Mouse (Mus musculus) thymus, adult 2 months (tissue): ENCODE data around the gene Mgll.

Source experiments
- CTCF ChIP-seq: fragments of 200-500 bp; IDR thresholded peaks from 2 replicates; pipeline ENCODE4 v1.5.1; 2012; ENCODE audit warnings: mild to moderate bottlenecking, control low read depth, low read length, moderate library complexity, borderline replicate concordance; ENCODE audit not compliant: control insufficient read depth, poor library complexity, insufficient read depth; ENCODE audit errors: extremely low read depth
- POLR2A ChIP-seq: fragments of 200-500 bp; IDR thresholded peaks from 2 replicates; pipeline ENCODE4 v1.6.1; 2012; ENCODE audit warnings: mild to moderate bottlenecking, low read length, control low read depth, moderate library complexity; ENCODE audit not compliant: control insufficient read depth, poor library complexity, insufficient read depth; ENCODE audit errors: extremely low read depth

DNA sequence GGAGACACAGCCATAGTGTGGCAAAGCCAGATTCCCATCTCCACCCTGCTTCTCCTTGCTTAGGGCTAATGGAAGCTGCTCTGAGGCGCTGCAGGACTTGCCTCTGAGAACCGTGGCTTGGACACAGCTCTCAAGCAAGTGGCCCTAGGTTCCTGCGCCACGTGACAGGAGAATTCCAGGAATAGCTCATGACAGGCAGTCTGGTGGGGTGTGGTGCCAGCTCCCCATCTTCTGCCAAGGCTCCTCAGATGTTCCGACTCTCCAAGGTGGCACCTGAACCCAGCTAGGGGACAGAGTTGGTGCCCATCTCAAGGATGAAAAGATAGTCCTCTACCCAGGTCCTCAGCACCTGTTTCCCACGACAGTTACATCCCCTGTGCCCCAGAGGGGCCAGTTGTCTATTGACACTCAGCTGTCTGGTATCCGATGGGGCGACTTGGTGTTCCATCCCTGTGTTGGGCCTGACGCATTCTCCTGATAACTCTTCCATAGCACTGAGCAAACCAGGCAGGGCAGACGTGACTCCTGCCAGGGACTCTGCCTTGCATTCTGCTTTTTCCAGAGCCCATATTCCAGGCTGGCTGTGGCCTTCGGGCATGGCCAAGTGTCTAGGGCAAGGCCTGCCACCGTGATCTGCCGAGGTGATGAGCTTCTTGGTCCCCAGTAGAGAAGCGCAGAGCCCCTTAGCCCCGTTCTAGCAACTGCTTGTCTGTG lies 62.7 kb downstream of the Mgll start:
- TF ChIP-seq CTCF (no peak), POLR2A (no peak)
